Mouse (Mus musculus): Measurements from ENCODE around the gene Tube1. TPM values are rescaled to one million over a fixed set of nuclear protein-coding genes. Genes with fewer than 3 reads are reported as not detected.

The Tube1 gene
- 1.7 and 2.2 TPM in 2 replicates for polyA plus RNA-seq (2021; fragmentation: Nextera tagmentation)
- long read RNA-seq, experiment 1, transcript Tube1-201 (12 exons, 2,929 nt), result major isoform, 6 of 9 reads
- long read RNA-seq, experiment 1, partial matches to known transcripts, result 0 of 9 reads
- long read RNA-seq, experiment 1, other reads (novel, unspliced or antisense), result 3 of 9 reads
- long read RNA-seq, experiment 2, partial matches to known transcripts, result 0 of 2 reads
- long read RNA-seq, experiment 2, other reads (novel, unspliced or antisense), result 0 of 2 reads

GRCm38 (mm10) chr10:39133462-39134310 lies at the start of gene Tube1, which contains the start of gene Fam229b:
Gene Tube1 (plus strand): TSS chr10:39133976.
Gene Fam229b (minus strand): TSS chr10:39133914.

GRCm38 (mm10) chr10:39163694-39164093 lies 29.9 kb downstream of the Tube1 start, which contains the start of gene Ccn6:
Gene Ccn6 (minus strand): TSS chr10:39163794.

Other genes with a start within 250 kb of the Tube1 start
- 1.1 and 1.4 TPM in 2 replicates for gene Lama4, start 168.5 kb upstream of the Tube1 start, polyA plus RNA-seq (2021; fragmentation: Nextera tagmentation)
- 37.4 and 40.6 TPM in 2 replicates for gene Fam229b, start 62 bp upstream of the Tube1 start, polyA plus RNA-seq (2021; fragmentation: Nextera tagmentation)
- gene Ccn6, start 29.8 kb downstream of the Tube1 start, polyA plus RNA-seq (2021; fragmentation: Nextera tagmentation), result 0.08 TPM in 1 of 2 replicates, not detected in the other
- 22.8 and 28.7 TPM in 2 replicates for gene Fyn, start 234.9 kb downstream of the Tube1 start, polyA plus RNA-seq (2021; fragmentation: Nextera tagmentation)